Mouse (Mus musculus) kidney, embryonic 14.5 days (tissue): ENCODE results near the gene Mamdc2. TPM values are rescaled to one million over a fixed set of nuclear protein-coding genes. Genes with fewer than 3 reads are reported as not detected.

Source experiments
- ATAC-seq: fragments of 200-750 bp; cut with Nextera tagmentation; 2 replicates; pipeline ENCODE4 v1.8.0; 2017; ENCODE audit warnings: moderate number of reproducible peaks, mild to moderate bottlenecking, moderate TSS enrichment, moderate library complexity; ENCODE audit not compliant: low FRiP score, low TSS enrichment
- H3K27ac ChIP-seq: fragments of 300-500 bp; sonication (generic); 2 replicates; pipeline ENCODE4 v1.5.1; 2014; ENCODE audit warnings: low read depth, mild to moderate bottlenecking, low read length, moderate library complexity, mixed read lengths
- H3K27me3 ChIP-seq: fragments of 300-500 bp; sonication (generic); 2 replicates; pipeline ENCODE4 v1.6.1; 2014; ENCODE audit warnings: mild to moderate bottlenecking, low read length; ENCODE audit not compliant: control insufficient read depth, insufficient read depth
- H3K36me3 ChIP-seq: fragments of 300-500 bp; sonication (generic); 2 replicates; pipeline ENCODE4 v1.6.1; 2014; ENCODE audit warnings: low read length, mixed read lengths; ENCODE audit not compliant: control insufficient read depth, insufficient read depth
- H3K4me1 ChIP-seq: fragments of 300-500 bp; sonication (generic); 2 replicates; pipeline ENCODE4 v1.6.1; 2014; ENCODE audit warnings: low read length, mixed read lengths; ENCODE audit not compliant: control insufficient read depth, insufficient read depth
- H3K4me2 ChIP-seq: fragments of 300-500 bp; sonication (generic); replicated peaks from 2 replicates; pipeline ENCODE4 v1.6.1; 2014; ENCODE audit warnings: low read depth, mild to moderate bottlenecking, low read length
- H3K4me3 ChIP-seq: fragments of 300-500 bp; sonication (generic); 2 replicates; pipeline ENCODE4 v1.5.1; 2014; ENCODE audit warnings: mild to moderate bottlenecking, low read length
- H3K9ac ChIP-seq: fragments of 300-500 bp; sonication (generic); 2 replicates; pipeline ENCODE4 v1.6.1; 2014; ENCODE audit warnings: low read depth, mild to moderate bottlenecking, low read length, moderate library complexity
- H3K9me3 ChIP-seq: fragments of 300-500 bp; sonication (generic); 2 replicates; pipeline ENCODE4 v1.6.1; 2016; ENCODE audit warnings: low read length; ENCODE audit not compliant: control insufficient read depth
- WGBS: fragments of 180-500 bp; shearing (Covaris S2); extraction: QIAGEN DNeasy Blood & Tissue Kit; methylation state at CpG from one replicate; pipeline ENCODE4 v1.1.7; 2014; 5-methylcytosine and 5-hydroxymethylcytosine counted together
- polyA plus RNA-seq: library from polyadenylated mRNA; unstranded; fragments of >200 nt; fragmentation: Nextera tagmentation; extraction: Ambion mirVana; gene quantifications from 2 replicates; pipeline ENCODE4 v1.2.1, GENCODE M21; 2014

Gene Mamdc2
- polyA plus RNA-seq, 1 experiment from 2014 or later: 1.4 TPM

DNA sequence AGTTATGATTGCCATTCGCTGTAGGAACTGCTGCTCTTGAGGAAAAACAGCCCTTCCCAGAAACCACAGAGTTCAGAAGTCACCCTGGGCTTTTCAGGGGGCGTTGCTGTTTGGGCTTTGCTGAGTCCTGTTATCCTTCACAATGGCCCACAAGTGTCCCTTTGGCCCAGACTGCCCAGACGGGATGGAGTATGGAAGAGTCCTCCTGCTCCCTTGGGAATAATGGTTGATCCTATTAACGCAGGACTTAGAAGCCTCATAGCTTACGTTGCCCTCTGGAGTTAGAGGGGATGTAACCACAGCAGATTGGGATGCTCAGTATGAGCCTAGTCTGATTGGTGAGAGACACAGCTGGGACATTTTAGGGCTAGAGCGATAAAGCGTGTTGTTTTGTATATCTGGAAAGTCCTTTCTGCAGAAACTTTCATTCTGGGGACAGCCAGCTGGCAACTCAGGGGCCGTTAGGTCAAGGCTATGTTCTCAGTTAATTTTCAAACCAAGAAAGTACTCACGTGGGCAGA is 94.3 kb downstream of the Mamdc2 start:
- no peak overlapping the region; the same call in 1 of the 2 replicates for H3K27ac ChIP-seq
- no peaks in the 10 kb centered on the region for H3K36me3 ChIP-seq
- WGBS: 47% methylated on average over 9 of the region's 9 CpGs
- H3K4me1 ChIP-seq: peaks cover 20% of the 10 kb centered on the region
- H3K4me3 ChIP-seq: no peak overlapping the region
- no peaks in the 10 kb centered on the region for H3K9me3 ChIP-seq
- no peak overlapping the region for H3K9ac ChIP-seq
- H3K4me2 ChIP-seq: no peak overlapping the region
- H3K27me3 ChIP-seq: no peaks in the 10 kb centered on the region
- peak; percentile 58; the same call in 1 of the 2 replicates for ATAC-seq

DNA sequence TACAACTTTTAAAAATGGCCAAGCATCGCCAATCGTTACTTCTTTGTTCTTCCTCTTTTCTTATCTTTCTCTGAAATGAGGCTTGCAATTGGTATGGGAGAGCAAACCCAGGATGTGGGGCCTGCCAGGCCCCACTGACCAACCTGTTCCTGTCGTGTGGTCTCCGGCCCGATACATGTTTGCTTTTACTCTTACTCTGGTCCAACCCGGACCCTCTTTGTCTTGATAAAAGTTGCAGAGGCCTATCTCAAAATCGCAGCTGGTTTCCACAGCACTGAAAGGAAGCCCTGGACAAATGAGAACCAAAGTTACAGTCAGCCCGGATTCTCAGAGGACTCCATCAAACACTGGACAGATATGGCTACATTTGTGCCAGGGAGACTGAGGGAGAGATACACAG is 95.1 kb downstream of the Mamdc2 start:
- Histone ChIP-seq H3K27me3 (no peaks in the 10 kb centered on the region), H3K4me2 (no peak overlapping the region), H3K27ac (no peak overlapping the region), H3K36me3 (no peaks in the 10 kb centered on the region), H3K4me1 (peaks cover 20% of the 10 kb centered on the region), H3K9me3 (no peaks in the 10 kb centered on the region), H3K4me3 (no peak overlapping the region), H3K9ac (no peak overlapping the region)
- ATAC-seq: no peak
- 74% methylated on average over 8 of the region's 8 CpGs for WGBS

DNA sequence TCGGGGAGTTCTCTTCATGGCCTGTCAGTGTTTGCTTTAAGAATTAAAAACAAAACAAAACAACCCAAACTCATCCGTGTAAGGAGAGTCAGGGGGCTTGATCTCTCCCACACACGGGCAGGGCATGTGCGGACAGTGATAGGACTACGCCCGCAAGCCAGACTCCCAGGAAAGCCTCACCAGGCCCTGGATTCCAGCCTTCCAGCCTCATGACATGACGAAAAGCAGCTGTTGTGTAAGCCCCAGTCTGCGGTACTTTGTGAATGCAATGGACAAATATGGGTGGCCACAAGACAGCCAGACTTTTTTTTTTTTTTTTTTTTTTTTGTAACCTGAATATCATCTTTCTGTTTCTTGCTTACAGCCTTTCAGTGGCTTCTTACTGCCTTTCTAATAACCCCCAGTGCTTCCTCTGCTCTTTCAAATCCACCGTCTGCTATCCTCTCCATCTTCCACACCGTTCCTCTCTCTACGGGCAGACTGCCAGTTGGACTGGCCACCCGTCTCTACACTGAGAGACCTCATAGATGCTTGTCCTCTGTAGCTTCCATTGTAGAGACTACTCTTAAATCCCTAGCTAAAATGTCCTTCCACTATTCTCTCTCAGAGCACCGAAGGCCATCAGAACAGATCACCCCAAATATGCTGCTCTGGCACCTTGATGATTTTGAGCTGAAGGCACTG is 96.3 kb downstream of the Mamdc2 start:
- Histone ChIP-seq H3K9ac (no peak overlapping the region), H3K9me3 (no peaks in the 10 kb centered on the region), H3K27me3 (no peaks in the 10 kb centered on the region), H3K36me3 (no peaks in the 10 kb centered on the region), H3K4me1 (peaks cover 20% of the 10 kb centered on the region), H3K4me3 (no peak overlapping the region), H3K27ac (no peak overlapping the region), H3K4me2 (no peak overlapping the region)
- 46% methylated on average over 13 of the region's 13 CpGs for WGBS
- peak; percentile 91 for ATAC-seq

DNA sequence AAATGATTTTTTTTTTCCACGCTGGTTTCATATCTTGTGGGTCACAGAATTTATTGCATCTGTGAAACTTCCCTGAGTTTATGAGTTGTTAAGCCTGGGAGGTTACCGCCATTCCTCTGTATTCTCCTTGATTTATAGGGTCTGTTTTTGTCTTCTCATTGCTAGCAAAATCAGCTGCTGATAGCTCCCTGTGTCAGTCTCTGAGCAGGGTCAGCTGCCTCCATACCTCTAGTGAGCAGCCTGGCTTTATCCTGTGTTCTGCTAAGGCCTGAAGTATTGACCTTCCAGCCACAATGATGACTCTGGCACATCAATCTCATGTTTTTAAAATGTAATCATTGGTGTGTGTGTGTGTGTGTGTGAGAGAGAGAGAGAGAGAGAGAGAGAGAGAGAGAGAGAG is 98.3 kb downstream of the Mamdc2 start:
- peak; percentile 61; the same call in 1 of the 2 replicates for ATAC-seq
- no peak overlapping the region for H3K9ac ChIP-seq
- H3K9me3 ChIP-seq: no peaks in the 10 kb centered on the region
- H3K4me2 ChIP-seq: no peak overlapping the region
- no peak overlapping the region for H3K4me3 ChIP-seq
- no peaks in the 10 kb centered on the region for H3K27me3 ChIP-seq
- 24% methylated on average over 2 of the region's 2 CpGs for WGBS
- H3K36me3 ChIP-seq: no peaks in the 10 kb centered on the region
- no peak overlapping the region for H3K27ac ChIP-seq
- peaks cover 20% of the 10 kb centered on the region for H3K4me1 ChIP-seq

DNA sequence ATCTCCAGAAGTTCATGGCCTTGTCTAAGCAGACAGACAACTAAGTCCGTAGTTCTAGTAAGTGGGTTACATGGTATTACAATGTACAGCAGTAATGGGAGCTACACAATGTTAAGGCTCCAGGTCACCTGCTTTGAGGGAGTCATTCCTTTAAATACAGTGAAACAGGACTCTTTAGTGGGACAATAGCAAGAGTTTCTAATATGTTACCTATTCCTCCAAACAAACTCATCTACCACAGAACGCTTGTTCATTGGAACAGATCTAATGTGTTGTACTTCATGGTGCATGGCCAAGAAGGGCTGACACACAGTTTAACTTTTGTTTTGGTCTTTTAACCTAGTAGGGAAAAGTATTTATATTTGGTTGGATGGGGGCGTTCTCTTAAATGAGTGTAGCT is 105.5 kb downstream of the Mamdc2 start:
- Histone ChIP-seq H3K4me3 (no peak overlapping the region), H3K4me1 (no peaks in the 10 kb centered on the region), H3K4me2 (no peak overlapping the region), H3K27ac (no peak overlapping the region), H3K9ac (no peak overlapping the region), H3K36me3 (no peaks in the 10 kb centered on the region), H3K9me3 (no peaks in the 10 kb centered on the region), H3K27me3 (no peaks in the 10 kb centered on the region)
- ATAC-seq: no peak
- WGBS: 83% methylated on average over 3 of the region's 3 CpGs

DNA sequence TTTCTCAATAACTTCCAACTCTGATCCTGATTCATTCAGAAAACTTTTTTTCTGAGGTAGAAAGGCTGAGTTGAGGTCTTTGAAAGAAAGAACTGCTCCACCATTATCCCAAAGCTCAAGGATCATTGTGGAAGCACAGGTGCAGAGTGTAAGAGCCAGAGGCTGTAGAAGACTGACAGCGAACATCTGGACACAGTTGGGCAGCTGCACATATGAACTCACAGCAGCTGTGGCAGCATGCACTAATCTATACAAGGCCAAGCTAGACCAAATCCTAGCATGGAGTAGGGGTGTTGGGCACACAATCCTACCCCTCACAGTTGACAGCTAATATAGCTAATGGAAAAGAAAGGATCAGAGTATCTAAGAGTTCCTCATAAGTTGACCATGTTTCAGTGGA is 115.4 kb downstream of the Mamdc2 start:
- Histone ChIP-seq H3K27ac (no peak overlapping the region), H3K9me3 (no peaks in the 10 kb centered on the region), H3K4me2 (no peak overlapping the region), H3K4me3 (no peak overlapping the region), H3K27me3 (no peaks in the 10 kb centered on the region), H3K36me3 (no peaks in the 10 kb centered on the region), H3K4me1 (no peaks in the 10 kb centered on the region), H3K9ac (no peak overlapping the region)
- WGBS: 97% methylated on average over 1 of the region's 1 CpGs
- ATAC-seq: no peak

DNA sequence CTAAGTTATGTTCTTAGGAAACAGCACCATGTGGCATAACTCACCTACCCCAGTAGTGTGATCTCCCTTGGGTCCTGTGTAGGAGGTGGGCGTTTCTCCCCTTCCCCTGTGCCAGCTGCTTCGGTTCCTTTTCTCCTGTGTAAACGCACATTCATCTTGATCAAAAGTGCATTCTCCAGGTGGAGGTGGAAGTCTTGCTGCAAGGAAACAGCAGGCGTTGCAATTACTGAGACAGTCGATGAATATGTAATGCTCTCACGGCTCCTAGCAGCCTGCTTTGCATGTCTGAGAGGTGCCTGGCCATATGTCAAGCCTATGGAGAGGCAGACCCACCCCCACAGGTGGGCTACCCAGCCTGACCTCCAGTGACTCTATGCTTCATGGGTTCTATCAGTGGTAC is 117.4 kb downstream of the Mamdc2 start:
- Histone ChIP-seq H3K27ac (no peak overlapping the region), H3K27me3 (no peaks in the 10 kb centered on the region), H3K4me1 (no peaks in the 10 kb centered on the region), H3K9ac (no peak overlapping the region), H3K36me3 (no peaks in the 10 kb centered on the region), H3K4me2 (no peak overlapping the region), H3K4me3 (no peak overlapping the region), H3K9me3 (no peaks in the 10 kb centered on the region)
- no peak for ATAC-seq
- 43% methylated on average over 6 of the region's 6 CpGs for WGBS

DNA sequence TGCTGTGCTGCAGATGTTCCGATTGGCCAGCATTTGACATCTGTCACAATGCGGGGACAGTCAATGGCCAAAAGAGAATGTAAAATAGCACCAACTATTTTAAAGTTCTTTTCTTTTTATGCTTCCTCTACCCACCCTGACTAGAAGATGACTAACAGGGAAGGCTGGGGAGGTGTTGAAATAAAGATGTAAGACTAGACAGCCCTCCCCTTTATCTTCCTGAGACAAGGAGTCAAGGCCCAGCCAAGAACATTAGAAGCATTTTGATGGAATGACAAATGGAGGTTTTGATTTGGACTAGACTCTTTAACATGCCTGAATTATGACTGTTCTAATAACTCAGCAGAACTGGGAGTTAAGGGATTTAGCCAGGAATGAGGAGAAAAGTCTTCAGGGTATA is 118.9 kb downstream of the Mamdc2 start:
- WGBS: 95% methylated on average over 2 of the region's 2 CpGs

DNA sequence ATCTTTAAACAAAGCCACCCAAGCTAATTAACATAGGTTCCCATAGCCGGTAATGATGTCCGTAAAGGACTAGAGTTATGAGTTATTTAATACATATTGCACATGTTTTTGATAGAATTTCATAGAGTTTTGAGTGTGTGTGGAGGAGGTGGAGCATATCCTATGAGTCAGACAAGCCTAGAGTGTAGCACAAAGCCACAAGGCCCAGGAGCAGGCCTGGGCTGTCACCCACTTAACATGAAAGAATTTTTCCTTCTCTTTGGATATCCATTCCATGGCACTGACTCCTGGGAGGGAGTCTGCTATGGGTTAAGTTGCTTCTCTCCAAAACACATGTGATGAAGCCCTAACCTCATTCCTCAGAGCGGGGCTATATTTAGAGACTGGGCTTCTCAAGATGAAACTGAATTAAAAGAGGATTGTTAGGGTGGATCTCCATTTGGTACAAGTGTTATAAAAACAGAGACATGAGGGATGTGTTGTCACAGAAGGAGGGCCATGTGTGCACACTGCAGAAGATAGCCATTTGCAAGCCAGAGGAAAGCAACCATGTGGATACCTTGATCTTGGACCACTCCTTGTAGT is 121.1 kb downstream of the Mamdc2 start:
- Histone ChIP-seq H3K4me1 (no peaks in the 10 kb centered on the region), H3K27me3 (no peaks in the 10 kb centered on the region), H3K4me3 (no peak overlapping the region), H3K9ac (no peak overlapping the region), H3K27ac (no peak overlapping the region), H3K4me2 (no peak overlapping the region), H3K36me3 (no peaks in the 10 kb centered on the region), H3K9me3 (no peaks in the 10 kb centered on the region)
- 91% methylated on average over 3 of the region's 3 CpGs for WGBS
- ATAC-seq: no peak

More for the DNA sequence above, 118.9 kb downstream of the Mamdc2 start:
- Histone ChIP-seq H3K4me3 (no peak overlapping the region), H3K4me1 (no peaks in the 10 kb centered on the region), H3K4me2 (no peak overlapping the region), H3K27me3 (no peaks in the 10 kb centered on the region), H3K9ac (no peak overlapping the region), H3K27ac (no peak overlapping the region), H3K36me3 (no peaks in the 10 kb centered on the region), H3K9me3 (no peaks in the 10 kb centered on the region)
- ATAC-seq: no peak
